Mouse (Mus musculus): ENCODE measurements around the gene Tceanc.

Gene Tceanc

GRCm38 (mm10) chrX:166479365-166479983 lies 38.9 kb downstream of the Tceanc start, which contains the start of gene Rab9:
Gene Rab9 (minus strand): TSS chrX:166479867.
- peak; percentile 83 to 87 for DNase-seq (ENCODE audit: low spot score in 2 of 2)

- peak; percentile 6 to 15 for DNase-seq (ENCODE audit: low spot score in 2 of 2)
These were observed 39.6 kb downstream of the Tceanc start for GRCm38 (mm10) chrX:166478631-166479364.

- no peak for DNase-seq (ENCODE audit: low spot score in 2 of 2)
These were observed 41.0 kb downstream of the Tceanc start for GRCm38 (mm10) chrX:166477393-166477792.

GRCm38 (mm10) chrX:166472612-166473011 lies 45.8 kb downstream of the Tceanc start:
- DNase-seq (ENCODE audit: low spot score in 2 of 2), result no peak

GRCm38 (mm10) chrX:166468321-166468720 lies 50.0 kb downstream of the Tceanc start:
- no peak for DNase-seq (ENCODE audit: low spot score in 2 of 2)

GRCm38 (mm10) chrX:166455525-166455924 lies 62.8 kb downstream of the Tceanc start:
- no peak for DNase-seq (ENCODE audit: low spot score in 2 of 2)

GRCm38 (mm10) chrX:166454331-166454730 lies 64.0 kb downstream of the Tceanc start:
- DNase-seq (ENCODE audit: low spot score in 2 of 2), result no peak

- DNase-seq (ENCODE audit: low spot score in 2 of 2), result no peak
These were observed 64.8 kb downstream of the Tceanc start for GRCm38 (mm10) chrX:166453532-166453931.

Data from urinary bladder, adult 18-20 months (tissue).